Mouse (Mus musculus) heart, embryonic 15.5 days (tissue): ENCODE measurements around the gene Cyth2. TPM values are rescaled to one million over a fixed set of nuclear protein-coding genes. Genes with fewer than 3 reads are reported as not detected.
A peak's percentile ranks its signal among the peaks of the same experiment; 100 is the strongest.

Experiments
- ATAC-seq: fragments of 200-750 bp; cut with Nextera tagmentation; replicated peaks from 2 replicates; pipeline ENCODE4 v1.8.0; 2017; ENCODE audit warnings: low read depth, moderate TSS enrichment; ENCODE audit not compliant: insufficient number of reproducible peaks, insufficient read depth, low FRiP score
- H3K27ac ChIP-seq: fragments of 300-500 bp; sonication (generic); 2 replicates; pipeline ENCODE4 v1.5.1; 2015; ENCODE audit warnings: mild to moderate bottlenecking, inconsistent platforms
- H3K27me3 ChIP-seq: fragments of 300-500 bp; sonication (generic); 2 replicates; pipeline ENCODE4 v1.6.1; 2015; ENCODE audit warnings: inconsistent platforms
- H3K36me3 ChIP-seq: fragments of 300-500 bp; sonication (generic); 2 replicates; pipeline ENCODE4 v1.6.1; 2015; ENCODE audit warnings: mild to moderate bottlenecking, inconsistent platforms
- H3K4me1 ChIP-seq: fragments of 300-500 bp; sonication (generic); replicated peaks from 2 replicates; pipeline ENCODE4 v1.6.1; 2015; ENCODE audit warnings: inconsistent platforms
- H3K4me2 ChIP-seq: fragments of 300-500 bp; sonication (generic); 2 replicates; pipeline ENCODE4 v1.6.1; 2015; ENCODE audit warnings: inconsistent platforms, mild to moderate bottlenecking, moderate library complexity
- H3K4me3 ChIP-seq: fragments of 300-500 bp; sonication (generic); 2 replicates; pipeline ENCODE4 v1.5.1; 2015; ENCODE audit warnings: mild to moderate bottlenecking, inconsistent platforms
- H3K9ac ChIP-seq: fragments of 300-500 bp; sonication (generic); 2 replicates; pipeline ENCODE4 v1.6.1; 2015; ENCODE audit warnings: mild to moderate bottlenecking, inconsistent platforms
- H3K9me3 ChIP-seq: fragments of 300-500 bp; sonication (generic); replicated peaks from 2 replicates; pipeline ENCODE4 v1.6.1; 2016; ENCODE audit warnings: inconsistent platforms
- WGBS: fragments of 180-500 bp; shearing (Covaris S2); methylation state at CpG from one replicate; pipeline ENCODE4 v1.1.7; 2015; ENCODE audit warnings: mixed read lengths; 5-methylcytosine and 5-hydroxymethylcytosine counted together
- polyA plus RNA-seq: library from polyadenylated mRNA; unstranded; fragments of >200 nt; fragmentation: Nextera tagmentation; extraction: Ambion mirVana; gene quantifications from 2 replicates; pipeline ENCODE4 v1.2.1, GENCODE M21; 2015

Cyth2 gene
- polyA plus RNA-seq, 1 experiment from 2014 or later = 92.2 TPM

DNA sequence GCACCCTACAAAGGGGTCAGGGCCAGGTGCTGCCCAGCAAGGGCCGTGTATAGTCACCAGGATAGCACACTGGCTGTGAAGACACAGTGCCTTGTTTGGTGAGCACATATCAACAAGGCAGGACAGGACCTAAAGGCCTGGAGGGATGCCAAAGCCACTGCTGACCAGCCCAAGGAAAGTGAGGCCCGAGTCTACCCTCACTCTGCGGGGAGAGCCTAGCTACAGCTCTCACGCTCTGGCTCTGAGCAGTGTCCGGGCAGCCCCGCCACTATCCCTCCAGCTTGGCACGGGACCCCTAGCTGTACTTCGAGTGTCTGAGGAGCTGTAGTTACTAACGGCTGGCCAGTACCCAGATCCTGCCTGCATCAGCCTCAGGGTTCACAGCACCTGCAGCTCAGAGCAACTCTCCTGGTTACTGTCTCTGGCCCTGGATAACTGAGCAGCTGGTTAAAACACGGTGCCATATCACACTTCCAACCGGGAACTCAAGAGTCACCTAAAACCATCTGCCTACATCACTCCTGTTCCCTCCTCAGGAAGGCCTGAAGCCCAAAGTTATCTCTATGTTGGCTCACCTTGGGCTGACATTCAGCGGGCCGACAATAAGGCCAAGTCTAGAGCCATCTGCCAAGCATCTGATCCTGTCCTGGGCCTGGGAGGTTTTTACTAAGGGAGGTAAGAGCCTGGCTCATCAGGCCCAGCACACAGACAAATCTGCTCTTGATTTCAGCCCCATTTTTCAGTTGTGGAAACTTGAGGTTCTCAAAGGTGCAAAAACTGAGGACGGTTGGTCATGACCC is 4.9 kb downstream of the Cyth2 start:
- H3K36me3 ChIP-seq = peaks cover 61% of the 10 kb centered on the region
- WGBS = 69% methylated on average over 13 of the region's 14 CpGs
- no peaks in the 10 kb centered on the region for H3K27me3 ChIP-seq
- H3K4me2 ChIP-seq = no peak overlapping the region
- H3K9me3 ChIP-seq = no peaks in the 10 kb centered on the region
- H3K4me1 ChIP-seq = peaks cover 22% of the 10 kb centered on the region
- no peak for ATAC-seq
- H3K9ac ChIP-seq = no peak overlapping the region
- H3K4me3 ChIP-seq = no peak overlapping the region
- no peak overlapping the region for H3K27ac ChIP-seq

DNA sequence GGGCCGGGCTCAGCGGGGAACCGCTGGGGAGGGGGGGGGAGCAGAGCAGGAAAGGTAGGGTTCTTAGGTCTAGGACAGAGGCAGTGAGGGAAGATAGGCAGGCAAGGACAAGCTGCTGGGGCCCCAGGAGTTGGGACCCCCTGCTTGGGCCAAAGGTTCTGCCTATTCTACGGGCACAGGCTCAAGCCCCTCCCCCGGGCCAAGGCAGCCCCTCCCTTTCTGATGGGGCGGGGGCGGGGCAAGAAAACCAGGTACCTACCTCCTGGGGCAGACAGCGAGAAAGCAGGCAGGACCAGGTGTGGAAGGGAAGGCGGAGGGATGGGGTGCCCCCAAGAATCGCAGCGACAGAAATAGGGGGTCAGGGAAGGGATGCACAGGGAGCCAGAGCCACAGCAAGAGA is 5.9 kb downstream of the Cyth2 start:
- ATAC-seq = no peak

DNA sequence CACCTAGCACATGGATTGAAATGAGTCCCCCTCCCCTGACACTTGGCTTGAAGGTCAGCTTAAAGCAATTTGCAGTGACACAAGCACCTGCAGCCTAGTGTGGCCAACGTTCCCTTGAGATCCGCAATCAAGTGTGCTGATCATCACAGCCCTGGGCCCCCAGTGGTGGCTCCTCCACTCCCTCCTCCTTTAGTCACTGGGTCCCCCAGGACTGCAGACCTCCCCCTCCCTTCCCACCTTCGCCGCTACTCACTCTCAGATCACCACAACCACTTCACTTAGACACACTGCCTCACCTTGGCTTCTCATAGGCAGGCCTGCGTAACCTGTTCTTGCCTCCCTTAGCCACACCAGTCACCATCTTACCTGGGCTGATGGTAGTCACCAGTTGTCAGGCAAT is 8.4 kb downstream of the Cyth2 start:
- Histone ChIP-seq H3K27ac (no peak overlapping the region), H3K4me2 (no peak overlapping the region), H3K27me3 (peaks cover 3% of the 10 kb centered on the region; the same call in 1 of the 2 replicates), H3K9me3 (no peaks in the 10 kb centered on the region), H3K4me1 (peaks cover 10% of the 10 kb centered on the region), H3K9ac (no peak overlapping the region), H3K4me3 (no peak overlapping the region), H3K36me3 (peaks cover 41% of the 10 kb centered on the region)
- 58% methylated on average over 5 of the region's 5 CpGs for WGBS
- ATAC-seq = no peak

More for the DNA sequence above, 5.9 kb downstream of the Cyth2 start:
- Histone ChIP-seq H3K27me3 (no peaks in the 10 kb centered on the region), H3K9ac (no peak overlapping the region), H3K4me1 (peaks cover 22% of the 10 kb centered on the region), H3K9me3 (no peaks in the 10 kb centered on the region), H3K4me3 (no peak overlapping the region), H3K36me3 (peaks cover 61% of the 10 kb centered on the region), H3K4me2 (no peak overlapping the region), H3K27ac (no peak overlapping the region)
- 59% methylated on average over 10 of the region's 11 CpGs for WGBS

DNA sequence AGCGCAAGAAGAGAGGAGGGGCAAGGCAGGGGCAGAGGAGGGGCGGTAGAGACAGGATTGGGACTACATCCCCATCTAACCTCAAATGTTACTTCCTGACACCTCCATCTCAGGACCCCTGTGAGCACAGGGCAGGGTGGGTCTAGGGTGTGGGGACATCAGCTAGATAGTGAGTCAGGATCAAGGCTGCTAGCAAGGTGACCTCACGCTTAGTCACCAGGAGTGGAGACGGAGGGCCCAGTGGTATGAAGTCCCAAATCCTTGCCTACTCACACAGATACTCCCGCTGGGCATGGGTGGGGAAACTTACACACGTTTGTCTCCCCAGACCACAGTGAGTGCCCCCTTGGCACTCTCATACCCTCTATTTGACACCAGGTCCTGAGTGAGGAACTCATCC is 11.8 kb downstream of the Cyth2 start:
- peaks cover 37% of the 10 kb centered on the region for H3K27me3 ChIP-seq
- peaks cover 22% of the 10 kb centered on the region for H3K4me1 ChIP-seq
- H3K9me3 ChIP-seq = no peaks in the 10 kb centered on the region
- peaks cover 7% of the 10 kb centered on the region for H3K36me3 ChIP-seq
- H3K4me3 ChIP-seq = no peak overlapping the region
- H3K9ac ChIP-seq = no peak overlapping the region
- H3K4me2 ChIP-seq = no peak overlapping the region
- ATAC-seq = no peak
- WGBS = 86% methylated on average over 6 of the region's 6 CpGs
- H3K27ac ChIP-seq = no peak overlapping the region

DNA sequence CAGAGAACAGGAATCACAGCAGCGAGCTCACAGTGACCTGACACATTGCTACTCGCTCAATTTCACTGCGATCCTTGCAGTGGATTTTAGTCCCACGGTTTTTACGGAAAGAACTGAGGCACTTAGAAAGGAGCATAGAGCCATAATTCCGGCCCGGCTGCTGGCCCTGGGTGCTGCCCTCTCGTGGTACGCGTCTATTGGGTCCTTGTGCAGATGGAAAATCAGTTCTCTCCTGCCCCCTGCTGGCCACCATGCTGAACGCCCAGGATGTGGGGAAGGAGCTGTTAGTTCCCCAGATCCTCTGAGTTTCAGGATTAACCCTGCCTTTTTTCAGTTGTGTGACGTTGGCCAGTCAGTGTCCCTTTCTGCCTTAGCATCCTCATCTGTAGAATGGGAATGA is 13.0 kb downstream of the Cyth2 start:
- Histone ChIP-seq H3K4me3 (peak overlapping the region; percentile 32), H3K9ac (peak overlapping the region; percentile 34; the same call in 1 of the 2 replicates), H3K4me1 (peaks cover 24% of the 10 kb centered on the region), H3K36me3 (no peaks in the 10 kb centered on the region), H3K4me2 (peak overlapping the region; percentile 63), H3K27me3 (peaks cover 48% of the 10 kb centered on the region), H3K27ac (no peak overlapping the region), H3K9me3 (no peaks in the 10 kb centered on the region)
- ATAC-seq = no peak
- WGBS = 1% methylated on average over 12 of the region's 12 CpGs

DNA sequence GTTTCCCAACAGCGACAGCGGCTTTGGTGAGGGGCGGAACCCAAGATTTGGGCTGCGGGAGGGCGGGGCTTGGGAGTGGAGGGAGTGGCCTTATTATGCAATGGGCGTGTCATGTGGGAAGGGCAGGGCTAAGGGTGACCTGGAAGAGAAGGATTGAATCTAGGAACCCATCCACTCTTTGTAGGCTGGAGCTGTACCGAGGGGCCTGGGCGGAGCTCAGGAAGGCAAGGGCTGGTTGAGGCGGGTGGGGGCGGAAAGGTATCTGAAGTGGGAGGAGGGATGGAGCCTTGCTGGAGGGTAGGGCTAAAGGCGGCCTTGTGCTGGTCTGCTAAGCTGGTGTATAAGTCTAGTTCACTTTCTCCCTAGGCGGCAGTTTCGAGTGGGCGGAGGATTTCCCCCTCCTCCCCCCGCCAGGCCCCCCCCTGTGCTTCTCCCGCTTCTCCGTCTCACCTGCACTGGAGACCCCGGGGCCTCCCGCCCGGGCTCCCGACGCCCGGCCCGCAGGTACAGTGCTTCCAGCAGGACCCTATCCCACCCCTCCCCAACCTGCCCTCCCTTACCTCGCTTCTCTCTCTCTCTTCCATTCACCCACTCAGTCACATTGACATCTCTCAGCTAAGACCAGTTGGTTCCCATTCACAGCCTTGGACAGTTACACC is 13.7 kb downstream of the Cyth2 start:
- WGBS = 9% methylated on average over 22 of the region's 25 CpGs
- peak overlapping the region; percentile 34; the same call in 1 of the 2 replicates for H3K9ac ChIP-seq
- H3K4me3 ChIP-seq = peak overlapping the region; percentile 32
- H3K27me3 ChIP-seq = peaks cover 55% of the 10 kb centered on the region
- no peak for ATAC-seq
- H3K27ac ChIP-seq = no peak overlapping the region
- H3K9me3 ChIP-seq = no peaks in the 10 kb centered on the region
- peak overlapping the region; percentile 63 for H3K4me2 ChIP-seq
- H3K36me3 ChIP-seq = no peaks in the 10 kb centered on the region
- H3K4me1 ChIP-seq = peaks cover 24% of the 10 kb centered on the region

DNA sequence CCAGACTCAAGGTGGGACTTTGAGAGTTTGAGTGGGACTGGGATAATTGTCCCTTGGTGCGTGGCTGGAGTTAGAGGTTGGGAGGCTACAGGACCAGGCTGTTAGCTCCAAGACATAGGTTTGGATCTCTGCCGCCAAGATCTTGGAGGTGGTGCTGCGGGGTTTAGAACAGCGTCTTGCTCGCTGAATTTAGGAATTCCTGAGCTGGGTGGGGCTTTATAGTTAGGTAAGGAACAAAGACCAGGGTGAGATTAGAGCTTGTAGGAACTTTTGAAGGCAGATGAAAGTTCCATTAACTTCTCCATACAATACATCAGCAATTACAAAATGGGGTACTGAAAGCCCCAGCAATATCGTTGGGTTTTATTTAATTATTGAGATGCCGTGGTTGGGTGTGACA is 14.4 kb downstream of the Cyth2 start:
- Histone ChIP-seq H3K27me3 (peaks cover 61% of the 10 kb centered on the region), H3K4me3 (peak overlapping the region; percentile 32; the same call in 1 of the 2 replicates), H3K9ac (no peak overlapping the region), H3K9me3 (no peaks in the 10 kb centered on the region), H3K4me1 (peaks cover 24% of the 10 kb centered on the region), H3K4me2 (peak overlapping the region; percentile 63), H3K36me3 (no peaks in the 10 kb centered on the region), H3K27ac (no peak overlapping the region)
- 41% methylated on average over 7 of the region's 7 CpGs for WGBS
- no peak for ATAC-seq

DNA sequence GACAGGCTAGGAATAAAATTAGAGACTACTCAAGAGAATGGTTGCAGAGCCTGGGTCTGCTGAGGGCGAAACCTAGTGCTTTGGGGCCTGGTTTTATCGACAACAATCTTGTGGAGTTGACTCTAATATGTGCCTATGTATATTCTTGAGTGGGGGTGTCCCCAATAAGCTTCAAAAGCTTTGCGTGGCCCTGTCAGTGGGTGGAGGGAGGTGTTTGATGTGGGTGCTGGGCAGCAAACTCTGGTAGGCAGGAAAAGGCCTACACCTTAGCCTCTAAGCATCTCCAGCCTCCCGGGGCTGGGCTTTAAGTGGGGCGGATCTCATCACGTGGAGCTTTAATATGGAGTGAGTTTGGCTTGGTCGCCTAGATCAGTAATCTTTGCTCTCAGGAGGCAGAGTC is 15.4 kb downstream of the Cyth2 start:
- H3K27me3 ChIP-seq = peaks cover 72% of the 10 kb centered on the region
- H3K4me3 ChIP-seq = peak overlapping the region; percentile 48

DNA sequence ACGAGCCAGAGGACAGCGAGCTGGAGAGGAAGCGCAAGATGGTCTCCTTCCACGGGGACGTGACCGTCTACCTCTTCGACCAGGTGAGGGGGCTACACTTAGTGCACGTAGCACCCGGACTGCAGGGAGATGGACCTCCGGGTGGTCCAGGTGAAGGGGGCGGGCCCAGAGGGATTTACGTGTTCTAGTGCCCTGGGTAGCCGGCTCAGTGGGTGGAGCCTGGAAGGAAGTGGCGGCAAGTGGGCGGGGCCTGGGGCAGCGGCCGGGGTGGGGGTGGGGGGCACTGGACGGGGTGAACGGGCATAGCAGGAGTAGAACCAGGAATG is 15.9 kb downstream of the Cyth2 start:
- Histone ChIP-seq H3K9ac (peak overlapping the region; percentile 34), H3K36me3 (no peaks in the 10 kb centered on the region), H3K9me3 (no peaks in the 10 kb centered on the region), H3K4me1 (peaks cover 24% of the 10 kb centered on the region), H3K27ac (no peak overlapping the region), H3K27me3 (peaks cover 77% of the 10 kb centered on the region), H3K4me2 (peak overlapping the region; percentile 80), H3K4me3 (peak overlapping the region; percentile 48)
- WGBS = 1% methylated on average over 19 of the region's 19 CpGs
- ATAC-seq = no peak

More for the DNA sequence above, 15.4 kb downstream of the Cyth2 start:
- Histone ChIP-seq H3K9ac (no peak overlapping the region), H3K36me3 (no peaks in the 10 kb centered on the region), H3K27ac (no peak overlapping the region), H3K4me2 (peak overlapping the region; percentile 80), H3K9me3 (no peaks in the 10 kb centered on the region), H3K4me1 (peaks cover 24% of the 10 kb centered on the region)
- no peak for ATAC-seq
- WGBS = 49% methylated on average over 7 of the region's 7 CpGs

DNA sequence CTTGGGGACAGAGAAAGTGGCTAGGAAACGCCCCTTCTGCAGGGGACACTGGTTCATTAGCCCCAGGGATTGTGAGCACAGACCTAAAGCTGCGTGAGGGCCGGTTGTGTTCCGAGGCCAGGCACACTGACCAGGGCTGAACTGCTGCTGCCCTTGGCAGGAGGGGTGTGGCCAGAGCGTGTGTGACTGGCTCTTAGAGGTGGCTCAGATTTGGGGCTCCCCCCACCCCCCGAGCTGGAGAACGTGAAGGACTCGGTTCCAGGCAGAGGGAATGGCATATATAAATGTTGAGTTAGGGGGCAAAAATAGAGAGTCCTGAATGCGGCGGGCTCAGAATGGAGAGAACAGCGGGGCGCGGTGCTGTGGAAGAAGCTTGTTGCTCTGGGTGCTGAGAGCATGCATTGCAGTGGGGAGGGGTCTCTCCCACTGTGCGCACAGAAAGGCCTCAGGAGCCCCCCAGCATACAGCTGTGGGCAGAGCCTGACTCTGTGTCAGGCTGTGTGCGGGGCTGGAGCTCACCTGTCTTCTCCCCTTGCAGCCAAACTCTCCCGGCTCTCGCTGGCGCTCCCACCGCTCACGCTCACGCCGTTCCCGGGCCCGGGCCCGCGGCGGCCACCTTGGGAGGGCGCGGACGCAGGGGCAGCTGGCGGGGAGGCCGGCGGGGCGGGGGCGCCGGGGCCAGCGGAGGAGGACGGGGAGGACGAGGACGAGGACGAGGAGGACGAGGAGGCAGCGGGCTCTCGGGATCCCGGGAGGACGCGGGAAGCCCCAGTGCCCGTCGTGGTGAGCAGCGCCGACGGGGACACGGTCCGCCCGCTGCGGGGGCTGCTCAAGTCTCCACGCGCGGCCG is 16.5 kb downstream of the Cyth2 start:
- no peaks in the 10 kb centered on the region for H3K36me3 ChIP-seq
- H3K27me3 ChIP-seq = peaks cover 82% of the 10 kb centered on the region
- H3K4me3 ChIP-seq = peak overlapping the region; percentile 48
- no peak; the same call in 1 of the 2 replicates for ATAC-seq
- H3K4me2 ChIP-seq = peak overlapping the region; percentile 80
- H3K4me1 ChIP-seq = peaks cover 24% of the 10 kb centered on the region
- H3K9ac ChIP-seq = peak overlapping the region; percentile 34
- no peaks in the 10 kb centered on the region for H3K9me3 ChIP-seq
- no peak overlapping the region for H3K27ac ChIP-seq
- 1% methylated on average over 60 of the region's 60 CpGs for whole genome bisulfite sequencing

DNA sequence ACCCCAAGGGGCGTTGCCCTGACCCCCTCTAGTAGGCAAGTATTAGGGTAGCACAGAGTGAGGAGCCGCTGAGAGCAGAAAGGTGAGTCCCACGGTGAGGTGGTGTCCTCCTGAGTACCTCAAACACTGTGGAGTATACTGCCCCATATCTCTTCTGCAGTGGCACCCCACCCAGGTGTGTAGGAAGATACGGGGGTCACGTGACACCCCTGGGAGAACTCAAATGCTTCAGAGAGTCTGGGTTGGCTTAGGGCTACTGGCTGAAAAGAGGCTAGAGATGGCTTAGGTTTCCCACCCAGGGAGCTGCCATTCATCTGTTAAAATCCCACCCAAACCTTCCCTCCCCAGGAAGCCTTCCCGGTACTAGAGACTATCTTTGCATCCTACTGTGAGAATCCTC is 17.4 kb downstream of the Cyth2 start:
- Histone ChIP-seq H3K9ac (no peak overlapping the region), H3K4me2 (no peak overlapping the region)

More for the DNA sequence above, 17.4 kb downstream of the Cyth2 start:
- H3K4me3 ChIP-seq = no peak overlapping the region
- 38% methylated on average over 6 of the region's 6 CpGs for WGBS
- no peaks in the 10 kb centered on the region for H3K9me3 ChIP-seq
- no peak for ATAC-seq
- H3K36me3 ChIP-seq = no peaks in the 10 kb centered on the region
- peaks cover 24% of the 10 kb centered on the region for H3K4me1 ChIP-seq
- H3K27me3 ChIP-seq = peaks cover 91% of the 10 kb centered on the region
- H3K27ac ChIP-seq = no peak overlapping the region
